Mouse (Mus musculus) 416B (cell line): ENCODE measurements around the gene Ubr3.

ENCODE experiments used
- DNase-seq: peaks from one replicate; pipeline ENCODE4 v3.0.0; 2011; ENCODE audit warnings: low read depth

Ubr3 gene

GRCm38 (mm10) chr2:69897039-69897617, at the start of gene Ubr3:
Ubr3 (plus strand) TSS chr2:69897246.
- DNase-seq = peak; percentile 96

GRCm38 (mm10) chr2:69849215-69849614, 47.8 kb upstream of the Ubr3 start:
- no peak for DNase-seq

DNA sequence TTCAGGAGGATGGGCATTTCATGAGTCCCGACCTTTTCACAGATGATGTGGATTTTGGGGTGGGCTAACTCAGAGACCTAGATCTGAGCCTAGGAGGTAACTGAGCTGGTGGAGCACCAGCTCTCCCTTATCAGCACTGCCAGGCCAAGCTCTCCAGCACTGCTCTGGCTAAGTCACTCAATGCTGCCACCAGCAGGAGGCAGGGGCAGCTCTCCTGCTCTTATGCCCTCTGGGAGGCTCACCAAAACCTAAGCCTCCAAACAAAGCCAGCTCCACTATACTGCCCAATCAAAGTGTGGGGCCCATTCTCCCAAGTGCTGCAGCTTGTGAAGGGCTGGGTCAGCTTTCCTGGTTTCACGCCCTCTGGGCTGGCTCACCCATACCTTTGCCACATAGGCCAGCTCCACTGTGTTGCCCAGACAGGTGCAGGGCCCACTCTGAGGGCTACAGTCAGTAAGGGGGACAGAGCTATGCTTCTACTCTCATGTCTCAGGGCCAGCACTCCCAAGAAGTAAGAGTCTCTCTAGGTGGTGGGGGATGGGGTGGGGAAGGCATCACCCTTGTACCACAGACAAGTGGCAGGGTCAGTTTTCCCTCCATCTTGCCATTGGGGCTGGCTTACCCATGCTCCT, 45.5 kb upstream of the Ubr3 start:
- DNase-seq = peak; percentile 58

GRCm38 (mm10) chr2:69856392-69856791, 40.7 kb upstream of the Ubr3 start:
- peak; percentile 78 for DNase-seq

GRCm38 (mm10) chr2:69857882-69858281, 39.2 kb upstream of the Ubr3 start:
- DNase-seq = peak; percentile 69

DNA sequence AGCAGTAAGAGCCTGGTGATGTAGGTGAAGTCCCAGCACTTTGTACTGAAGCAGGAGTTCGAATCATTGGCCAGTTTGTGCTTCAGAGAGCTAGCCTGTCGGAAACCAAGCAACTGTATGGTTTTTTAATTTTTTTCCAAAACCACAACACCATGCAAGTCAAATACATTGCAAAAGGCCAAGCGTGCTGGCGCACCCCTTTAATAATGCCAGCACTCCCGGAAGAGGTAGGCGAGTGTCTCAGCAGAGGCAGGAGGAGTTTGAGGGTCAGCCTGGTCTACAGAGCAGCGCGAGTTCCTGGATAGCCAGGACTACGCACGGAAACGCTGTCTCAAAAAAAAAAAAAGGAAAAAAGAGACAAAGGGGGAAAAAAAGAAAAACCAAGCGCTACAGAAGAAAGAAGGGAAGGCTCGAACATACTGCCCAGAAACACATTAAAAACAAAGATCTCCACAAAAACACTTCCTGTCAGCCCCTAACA, 36.0 kb upstream of the Ubr3 start:
- DNase-seq = peak; percentile 85

- peak; percentile 92 for DNase-seq
Measured at GRCm38 (mm10) chr2:69861485-69862091, 35.5 kb upstream of the Ubr3 start, which contains the start of gene Ssb. Ssb (plus strand) TSS chr2:69861562.

- DNase-seq = peak; percentile 54
Measured at GRCm38 (mm10) chr2:69862117-69862657, 34.9 kb upstream of the Ubr3 start.

DNA sequence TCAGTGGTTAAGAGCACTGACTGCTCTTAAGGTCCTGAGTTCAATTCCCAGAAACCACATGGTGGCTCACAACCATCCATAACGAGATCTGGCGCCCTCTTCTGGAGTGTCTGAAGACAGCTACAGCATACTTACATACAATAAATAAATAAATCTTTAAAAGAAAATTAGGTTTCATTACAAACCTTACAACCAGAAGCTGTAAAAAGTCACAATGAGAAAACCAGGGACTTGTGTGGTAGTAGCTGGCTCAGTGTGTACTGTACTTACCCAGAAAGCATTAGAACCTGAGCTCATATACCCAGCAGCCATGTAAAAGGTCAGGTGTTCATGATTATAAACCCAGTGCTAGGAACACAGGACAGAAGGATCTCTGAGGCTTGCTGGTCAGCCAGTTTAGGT, 13.1 kb upstream of the Ubr3 start:
- peak; percentile 64 for DNase-seq

DNA sequence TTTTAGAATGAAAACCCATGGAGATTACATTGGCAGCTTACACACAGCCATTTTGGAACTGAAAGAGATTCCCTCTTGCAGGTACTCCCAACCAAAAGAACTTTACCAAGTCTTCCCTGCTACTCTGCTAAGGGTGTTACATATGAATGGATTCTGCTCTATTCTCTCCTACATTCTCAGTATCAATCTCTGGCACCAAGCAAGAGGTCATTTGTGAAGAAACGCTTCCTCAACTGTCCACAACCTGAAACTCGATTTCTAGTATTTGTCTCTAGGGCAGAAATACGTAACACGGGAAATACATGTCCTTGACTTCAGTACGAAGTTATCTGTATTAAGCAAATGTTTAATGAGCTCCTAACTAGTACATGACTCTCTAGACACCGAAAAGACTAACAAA, 12.5 kb upstream of the Ubr3 start:
- DNase-seq = peak; percentile 46

- DNase-seq = no peak
Measured at GRCm38 (mm10) chr2:69885050-69885449, 12.0 kb upstream of the Ubr3 start.

DNA sequence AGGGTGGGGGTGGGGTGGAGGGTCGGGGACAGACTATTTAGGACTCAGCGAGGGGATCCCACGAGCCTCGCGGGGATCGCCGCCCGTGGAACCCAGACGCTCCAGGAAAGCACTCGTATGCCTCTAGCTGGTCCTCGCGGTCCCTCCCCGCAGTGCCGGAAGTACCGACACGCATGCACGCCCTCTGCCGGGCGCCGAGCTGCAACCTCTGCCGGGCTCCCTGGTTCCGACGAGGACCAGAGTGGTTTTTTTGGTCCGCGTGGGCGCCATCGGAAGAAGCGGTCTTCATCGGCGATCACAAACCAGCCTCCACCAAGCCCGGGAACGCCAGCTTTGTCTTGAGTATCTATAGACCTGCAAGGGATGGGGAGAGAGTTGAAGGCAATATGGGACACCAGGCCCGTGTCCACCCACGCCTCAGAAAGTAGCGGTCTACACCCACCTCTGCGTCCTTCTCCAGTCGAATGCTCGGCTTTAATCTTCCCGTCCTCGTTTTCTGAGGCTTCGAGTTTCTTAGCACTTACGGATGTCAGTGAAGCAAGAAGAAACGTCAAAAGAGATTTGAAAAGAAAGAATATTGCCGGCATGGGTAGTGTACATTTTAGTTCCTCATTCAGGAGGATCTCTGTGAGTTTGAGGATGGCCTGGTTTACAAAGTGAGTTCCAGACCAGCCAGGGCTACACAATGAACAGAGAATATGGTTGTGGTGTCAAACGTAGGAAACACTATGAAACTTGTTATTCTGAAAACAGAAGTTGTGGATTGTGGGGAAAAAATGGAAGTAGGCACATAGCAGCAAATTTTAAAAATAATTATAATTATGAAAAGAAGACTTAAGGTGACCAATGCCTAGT, 11.4 kb upstream of the Ubr3 start, which contains the start of gene Mettl5:
Gene Mettl5 (minus strand): TSS at position 165 of the 855 bp plus-strand sequence.
- DNase-seq = peak; percentile 89

- DNase-seq = no peak
Measured at GRCm38 (mm10) chr2:69888957-69889356, 8.1 kb upstream of the Ubr3 start.

DNA sequence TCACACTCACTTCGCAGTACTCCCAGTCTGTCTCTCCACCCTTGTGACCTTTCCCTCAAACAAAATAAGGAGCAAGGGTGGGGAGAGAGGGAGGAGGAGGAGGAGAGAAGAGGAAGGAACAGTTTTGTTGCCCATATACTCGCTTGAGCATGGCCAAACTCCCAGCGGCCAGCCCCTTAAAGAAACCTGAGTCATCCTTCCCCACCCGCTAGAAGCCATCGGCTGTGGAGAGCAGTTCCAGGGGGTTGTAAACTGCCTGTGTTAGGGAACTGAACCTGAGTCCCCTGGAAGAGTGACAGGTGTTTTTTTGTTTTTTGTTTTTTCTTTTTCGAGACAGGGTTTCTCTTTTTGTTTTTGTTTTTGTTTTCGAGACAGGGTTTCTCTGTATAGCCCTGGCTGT, 6.2 kb upstream of the Ubr3 start:
- peak; percentile 69 for DNase-seq

DNA sequence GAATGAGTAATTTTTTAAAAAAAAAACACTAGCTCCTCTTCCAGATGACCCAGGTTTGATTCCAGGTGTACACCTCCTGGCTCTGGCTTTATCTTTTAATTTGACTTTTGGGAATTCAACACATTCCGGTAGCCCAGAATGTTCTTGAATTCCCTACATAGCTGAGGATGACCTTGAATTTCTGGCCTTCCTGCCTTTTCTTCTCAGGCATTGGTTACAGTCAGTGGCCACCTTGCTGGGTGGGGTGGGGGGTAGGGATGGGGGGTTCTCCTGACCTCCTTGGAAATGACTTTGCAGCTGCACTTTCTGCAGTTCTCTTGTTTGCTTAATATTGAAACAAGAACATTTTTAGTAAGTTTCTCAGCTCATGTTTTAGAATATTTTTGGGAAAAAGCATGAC, 3.9 kb upstream of the Ubr3 start:
- no peak for DNase-seq

DNA sequence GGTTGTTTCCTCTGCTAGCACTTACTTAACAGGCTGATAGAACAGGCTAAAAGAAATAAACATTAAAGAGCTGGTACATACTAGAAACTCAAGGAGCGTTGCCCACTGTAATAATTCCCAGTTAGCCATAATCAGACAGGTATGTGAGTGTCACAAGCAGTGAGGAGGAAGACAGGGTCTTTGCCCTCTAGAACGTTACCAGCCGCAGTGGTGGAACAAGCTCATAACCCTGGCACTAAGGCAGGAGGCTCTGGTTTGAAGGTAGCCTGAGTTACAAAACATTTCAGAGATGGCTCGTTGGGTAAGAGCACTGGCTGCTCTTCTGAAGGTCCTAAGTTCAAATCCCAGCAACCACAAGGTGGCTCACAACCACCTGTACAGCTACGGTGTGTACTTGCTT, 3.2 kb upstream of the Ubr3 start:
- no peak for DNase-seq

- DNase-seq = peak; percentile 52
Measured at GRCm38 (mm10) chr2:69895502-69896223, 1.4 kb upstream of the Ubr3 start.

DNA sequence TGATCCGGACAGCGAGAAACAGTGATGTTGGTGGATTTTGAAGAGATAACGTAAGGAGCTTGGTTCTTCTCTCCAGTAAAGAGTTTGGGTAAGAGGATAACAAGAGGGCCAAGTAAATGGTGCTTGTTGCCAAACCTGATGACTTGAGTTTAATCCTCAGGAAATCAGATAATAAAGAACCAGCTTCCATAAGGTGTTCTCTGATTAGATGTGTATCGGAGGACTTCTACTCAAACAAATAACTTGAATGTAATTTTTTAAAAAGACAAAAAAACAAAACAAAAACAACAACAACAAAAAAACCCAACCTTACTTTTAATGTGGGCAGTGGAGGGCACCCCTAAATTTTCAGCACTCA, 843 bp upstream of the Ubr3 start:
- DNase-seq = no peak

DNA sequence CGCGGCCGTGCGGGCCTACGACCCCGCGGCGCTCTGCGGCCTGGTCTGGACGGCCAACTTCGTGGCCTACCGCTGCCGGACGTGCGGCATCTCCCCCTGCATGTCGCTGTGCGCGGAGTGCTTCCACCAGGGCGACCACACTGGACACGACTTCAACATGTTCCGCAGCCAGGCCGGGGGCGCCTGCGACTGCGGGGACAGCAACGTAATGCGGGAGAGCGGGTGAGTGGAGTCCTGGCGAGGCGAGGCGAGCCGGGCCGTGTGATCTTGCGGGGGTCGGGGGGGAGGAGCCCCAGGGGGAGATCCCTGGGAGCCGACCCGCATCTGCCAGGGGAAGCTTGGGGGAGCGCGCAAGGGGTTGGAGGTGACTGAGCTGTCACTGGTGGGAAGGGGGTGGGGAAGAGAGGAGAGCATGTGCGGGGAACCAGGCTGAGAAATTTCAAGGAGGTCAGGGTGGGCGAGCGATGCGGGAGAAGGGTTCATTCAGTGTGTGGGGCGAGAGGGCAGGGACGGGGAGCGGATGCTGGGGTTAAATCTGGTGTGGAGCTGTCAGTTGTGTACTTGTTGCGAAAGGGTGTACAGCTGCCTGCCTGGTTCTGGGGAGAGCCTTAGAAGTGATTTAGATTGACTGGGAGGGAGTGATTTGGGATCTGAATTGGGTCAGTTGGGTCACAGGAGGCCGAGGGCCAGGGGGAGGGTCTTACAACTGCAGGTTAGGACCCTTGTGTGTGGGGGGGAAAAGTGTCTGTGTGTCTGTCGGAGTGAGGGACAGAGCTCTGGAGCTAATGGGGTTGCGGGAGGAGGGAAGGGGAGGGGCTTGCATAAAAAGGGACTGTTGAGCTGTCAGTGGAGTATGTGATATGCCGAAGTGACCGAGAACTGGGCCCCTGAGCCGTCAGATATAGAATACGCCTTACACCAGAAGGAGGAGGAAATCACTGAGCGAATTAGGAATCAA, 851 bp downstream of the Ubr3 start:
- peak; percentile 85 for DNase-seq

DNA sequence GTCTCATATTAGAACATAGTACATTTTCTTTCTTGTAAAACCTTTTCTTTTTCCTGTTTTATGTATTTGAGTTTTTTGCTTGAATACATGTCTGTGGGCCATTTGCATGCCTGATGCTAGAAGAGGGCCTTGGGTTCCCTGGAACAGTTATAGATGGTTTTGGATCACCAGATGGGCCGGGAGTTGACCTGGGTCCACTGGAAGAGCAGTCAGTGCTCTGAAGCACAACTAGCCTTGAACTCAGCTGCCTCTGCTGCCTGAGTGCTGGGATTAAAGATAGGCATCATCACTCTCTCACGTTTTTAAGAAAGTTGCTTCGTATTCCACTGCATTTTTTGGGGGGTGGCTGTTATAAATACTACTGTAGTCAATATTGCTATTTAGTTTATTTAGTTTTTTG, 6.5 kb downstream of the Ubr3 start:
- DNase-seq = no peak
